In the genomic region with DNA sequence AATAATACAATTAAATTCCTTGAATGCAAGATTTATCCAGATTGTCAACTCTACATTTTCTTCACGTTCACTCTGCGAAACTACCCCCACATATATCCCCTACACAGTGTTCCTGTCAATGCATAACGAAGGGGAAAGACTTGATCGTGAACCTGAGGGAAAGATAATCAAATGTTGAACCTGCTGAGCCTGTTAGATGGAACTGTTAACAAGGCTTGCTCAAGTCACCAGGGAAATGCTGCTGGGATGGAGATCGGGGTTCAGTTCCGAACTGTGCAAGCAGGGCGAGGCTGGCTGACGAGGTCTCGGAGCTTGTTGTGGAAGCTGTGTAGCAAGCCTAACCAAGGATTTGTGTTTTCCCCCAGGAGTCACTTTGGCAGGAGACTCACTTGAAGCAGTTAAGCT, we compare ENCODE assay signal across 12 mouse cellular contexts.
A peak's percentile ranks its signal among the peaks of the same experiment; 100 is the strongest.
DNase-seq lines count a peak whose midpoint lies in the region; ATAC-seq and TF ChIP-seq lines count a peak whose summit lies in the region.
"Had no signal": no experiment of that assay in that cellular context is flagged by ENCODE, and none has a peak within 500 bp of the region (broad histone marks: within the 10 kb centered on the region; RNA-seq: fewer than 3 reads in every experiment).

No protein-coding gene starts in this region.

- H3K36me3 ChIP-seq in limb, embryonic 12.5 days: no peaks in the 10 kb centered on the region
- no peaks in the 10 kb centered on the region for H3K36me3 ChIP-seq in limb, embryonic 10.5 days
- no peaks in the 10 kb centered on the region for H3K36me3 ChIP-seq in liver, postnatal 0 days (replicated peaks; ENCODE audit: insufficient read depth, low read length)
- H3K36me3 ChIP-seq: neural tube, embryonic 12.5 days had no signal

- H3K27ac ChIP-seq in limb, embryonic 12.5 days: peak overlapping the region; percentile 50; the same call in 1 of the 2 replicates
- no peak overlapping the region for H3K27ac ChIP-seq in limb, embryonic 10.5 days
- no peak overlapping the region for H3K27ac ChIP-seq in liver, postnatal 0 days (ENCODE audit: low read depth)
- H3K27ac ChIP-seq: neural tube, embryonic 12.5 days had no signal

- WGBS in limb, embryonic 12.5 days: 67% methylated on average over 9 of the region's 9 CpGs
- 89% methylated on average over 9 of the region's 9 CpGs for WGBS in limb, embryonic 10.5 days
- 86% methylated on average over 9 of the region's 9 CpGs for WGBS in liver, postnatal 0 days (ENCODE audit: insufficient replicate concordance)

- H3K9ac ChIP-seq in limb, embryonic 12.5 days (replicated peaks): no peak overlapping the region
- H3K9ac ChIP-seq in liver, postnatal 0 days (replicated peaks): no peak overlapping the region
- H3K9ac ChIP-seq: lung, embryonic 14.5 days; neural tube, embryonic 12.5 days had no signal

- H3K4me2 ChIP-seq in limb, embryonic 12.5 days: peak overlapping the region; percentile 36
- no peak overlapping the region for H3K4me2 ChIP-seq in liver, postnatal 0 days (ENCODE audit: low read depth, low read length)
- H3K4me2 ChIP-seq: lung, embryonic 14.5 days; neural tube, embryonic 12.5 days had no signal

- ATAC-seq in limb, embryonic 12.5 days (ENCODE audit: insufficient number of reproducible peaks, insufficient read depth, low FRiP score, low TSS enrichment, low read depth): peak; percentile 47; the same call in 1 of the 2 replicates
- ATAC-seq in liver, postnatal 0 days: no peak
- ATAC-seq: Patski had no signal

- peak; percentile 4 for DNase-seq in adrenal gland, postnatal 14 days
- no peak for DNase-seq in adrenal gland, adult 2 months
- no peak for DNase-seq in limb, embryonic 10.5 days (ENCODE audit: low spot score)
- DNase-seq in layer of hippocampus, postnatal 25 days (ENCODE audit: extremely low spot score in 1 of 2, low spot score in 1 of 2): peak; percentile 16 to 20
- peak; percentile 7 for DNase-seq in right cerebral cortex, postnatal 14 days
- DNase-seq in ovary, adult 18-20 months (ENCODE audit: low spot score): no peak
- no peak for DNase-seq in liver, postnatal 0 days
- DNase-seq: kidney, adult 9 months had no signal

- H3K4me3 ChIP-seq in limb, embryonic 12.5 days (replicated peaks): no peak overlapping the region
- no peak overlapping the region for H3K4me3 ChIP-seq in limb, embryonic 10.5 days
- H3K4me3 ChIP-seq in liver, postnatal 0 days (ENCODE audit: low read depth, low read length): no peak overlapping the region
- H3K4me3 ChIP-seq: neural tube, embryonic 12.5 days had no signal

- no peaks in the 10 kb centered on the region for H3K27me3 ChIP-seq in limb, embryonic 12.5 days
- H3K27me3 ChIP-seq in limb, embryonic 10.5 days (ENCODE audit: low read depth, poor library complexity, severe bottlenecking): no peaks in the 10 kb centered on the region
- H3K27me3 ChIP-seq in liver, postnatal 0 days (ENCODE audit: insufficient read depth, low read length): no peaks in the 10 kb centered on the region
- H3K27me3 ChIP-seq: neural tube, embryonic 12.5 days; Patski had no signal

- H3K4me1 ChIP-seq in limb, embryonic 12.5 days (replicated peaks): no peaks in the 10 kb centered on the region; the same call in 1 of the 2 replicates
- no peaks in the 10 kb centered on the region for H3K4me1 ChIP-seq in limb, embryonic 10.5 days
- H3K4me1 ChIP-seq in liver, postnatal 0 days (ENCODE audit: insufficient read depth): no peaks in the 10 kb centered on the region
- H3K4me1 ChIP-seq: neural tube, embryonic 12.5 days had no signal

- no peak for TF ChIP-seq CTCF in liver, postnatal 0 days (IDR thresholded peaks at IDR 0.05; ENCODE audit: low read depth)

- no peaks in the 10 kb centered on the region for H3K9me3 ChIP-seq in limb, embryonic 12.5 days
- H3K9me3 ChIP-seq in limb, embryonic 10.5 days (replicated peaks): no peaks in the 10 kb centered on the region
- H3K9me3 ChIP-seq in liver, postnatal 0 days (ENCODE audit: low read length): no peaks in the 10 kb centered on the region
- H3K9me3 ChIP-seq: neural tube, embryonic 12.5 days had no signal

- no peak for TF ChIP-seq EP300 in liver, postnatal 0 days (IDR thresholded peaks at IDR 0.05; ENCODE audit: low read depth)

Comparison
In these comparisons a context has a peak if more than half of its experiments do, and no peak if none do; other contexts are left out.
1. DNase-seq: peak in adrenal gland, postnatal 14 days (single experiment), layer of hippocampus, postnatal 25 days (2 of 2) and right cerebral cortex, postnatal 14 days (single experiment); none in adrenal gland, adult 2 months (single experiment), limb, embryonic 10.5 days (single experiment), ovary, adult 18-20 months (single experiment) and liver, postnatal 0 days (single experiment).